Mouse (Mus musculus) v-Abl transformed pro-B cells (cell line): ENCODE measurements around the gene Shroom3.

ENCODE experiments used
- in situ Hi-C, 2 experiments: fragments of 400-800 bp; cut with MboI; formaldehyde crosslinking; loops; one replicate each; pipeline ENCODE4 v1.15.1; 2025; ENCODE audit not compliant: unreplicated experiment in 2 of 2

Shroom3 gene

DNA sequence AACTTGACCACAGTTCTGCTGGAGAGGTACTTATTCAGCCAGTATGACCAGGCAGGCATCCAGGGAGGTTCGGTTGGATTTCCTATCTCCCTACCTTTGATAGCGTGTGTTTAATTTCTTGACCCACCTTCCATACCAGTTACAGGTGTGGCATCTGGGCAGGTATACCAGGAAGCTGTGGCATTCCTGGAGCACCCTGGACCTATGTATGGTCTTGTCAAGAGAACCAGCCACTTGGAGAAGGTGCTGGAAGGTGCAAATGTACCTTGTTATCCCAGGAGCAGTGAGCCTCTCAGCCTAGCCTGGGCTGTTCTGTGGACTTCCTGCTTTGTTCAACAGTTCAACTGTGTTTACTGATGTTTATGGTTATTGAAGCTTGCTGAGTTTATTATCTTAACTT is 197.2 kb downstream of the Shroom3 start:
- in situ Hi-C loops, result no loop called here

- in situ Hi-C loops, result no loop called here
Measured at GRCm38 (mm10) chr5:92880893-92881292, 197.7 kb downstream of the Shroom3 start.

- in situ Hi-C loops, result no loop called here
Measured at GRCm38 (mm10) chr5:92886141-92886540, 202.9 kb downstream of the Shroom3 start.

- in situ Hi-C loops, result no loop called here
Measured at GRCm38 (mm10) chr5:92887501-92887900, 204.3 kb downstream of the Shroom3 start.

DNA sequence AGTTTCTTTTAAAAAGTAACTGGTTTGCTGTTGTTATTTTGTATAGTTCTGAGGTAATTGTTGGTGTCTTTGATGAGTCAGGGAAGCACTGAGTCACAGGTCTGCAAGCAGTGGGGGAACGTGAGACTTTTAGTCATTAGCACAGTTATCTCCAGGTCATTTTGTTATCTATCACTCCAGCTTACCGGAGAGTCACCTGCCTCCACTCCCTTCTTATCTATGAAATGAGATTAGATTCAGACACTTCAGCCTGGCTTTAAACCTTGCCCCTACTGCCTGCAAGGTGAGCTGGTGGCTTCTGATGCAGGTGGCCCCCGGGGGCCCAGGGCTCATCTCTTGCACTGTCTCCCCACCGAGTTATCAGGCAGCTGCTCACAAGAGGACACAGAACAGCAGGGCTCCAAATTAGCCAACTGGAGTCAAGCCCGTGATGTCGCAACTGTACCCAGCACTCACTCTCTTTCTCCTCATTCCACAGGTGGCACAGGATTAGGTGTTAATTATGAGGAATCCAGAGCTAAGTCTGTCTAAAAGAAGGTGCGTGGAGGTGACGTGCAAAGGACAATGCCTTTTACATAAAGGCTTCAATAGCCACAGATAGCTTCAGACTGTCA is 205.5 kb downstream of the Shroom3 start:
- in situ Hi-C loops, result no loop called here

- in situ Hi-C loops, result no loop called here
Measured at GRCm38 (mm10) chr5:92890902-92891301, 207.7 kb downstream of the Shroom3 start.

DNA sequence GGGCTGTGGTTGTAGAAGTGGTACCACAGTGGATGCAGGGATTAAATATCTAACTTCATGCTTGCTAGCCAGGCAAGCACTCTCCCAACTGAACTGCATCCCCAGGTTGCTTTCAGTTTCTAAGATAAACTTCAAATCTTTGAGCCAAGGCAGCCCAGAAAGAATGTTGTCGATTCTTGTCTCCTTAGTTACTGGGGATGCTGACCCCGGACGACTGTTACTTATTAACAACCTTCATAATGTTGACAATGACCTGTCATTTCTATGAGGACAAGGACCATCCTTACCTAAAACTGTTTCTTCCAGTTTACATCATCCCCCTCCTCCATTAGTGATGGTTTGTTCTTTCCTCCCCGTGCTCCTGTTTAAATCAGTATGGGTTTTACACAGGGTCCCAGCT is 210.0 kb downstream of the Shroom3 start:
- in situ Hi-C loops, result no loop called here

DNA sequence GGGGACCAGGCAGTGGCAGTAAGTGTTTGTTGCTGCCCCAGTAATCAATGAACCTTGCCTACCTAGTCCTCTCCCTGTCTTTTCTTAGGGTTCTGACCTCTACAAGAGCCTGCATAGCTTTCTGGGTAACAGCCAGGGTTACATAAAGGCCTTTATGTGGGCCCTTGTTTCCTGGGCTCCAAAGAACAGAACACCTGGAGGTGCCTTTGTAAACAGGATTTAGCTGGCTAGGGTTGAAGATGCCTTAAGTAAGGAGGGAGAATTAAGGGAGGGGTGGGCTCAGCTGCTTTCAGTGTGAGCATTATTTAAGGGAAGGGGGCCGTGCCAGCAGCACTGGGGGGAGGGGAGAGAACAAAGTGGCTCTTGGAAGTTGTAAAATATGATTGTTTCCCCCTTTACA is 210.5 kb downstream of the Shroom3 start:
- in situ Hi-C loops, result no loop called here

DNA sequence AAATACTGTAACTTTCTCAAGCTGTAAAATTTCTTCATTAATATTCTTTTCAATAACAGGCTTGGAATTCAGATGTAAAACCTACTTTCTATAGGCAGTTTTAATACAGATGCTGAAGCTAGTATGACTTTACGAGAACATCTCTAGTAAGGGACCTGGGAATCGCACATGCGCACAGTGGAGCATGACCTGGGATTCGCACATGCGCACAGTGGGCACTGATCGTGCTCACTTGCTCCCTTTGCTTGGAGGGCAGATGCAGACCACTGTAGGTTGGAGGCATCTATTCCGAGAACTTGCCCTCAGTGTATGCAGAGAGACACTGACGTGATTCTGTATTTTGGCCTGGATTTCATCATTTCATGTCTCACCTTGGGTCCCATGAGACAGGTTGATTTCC is 212.6 kb downstream of the Shroom3 start:
- in situ Hi-C loops, result no loop called here

DNA sequence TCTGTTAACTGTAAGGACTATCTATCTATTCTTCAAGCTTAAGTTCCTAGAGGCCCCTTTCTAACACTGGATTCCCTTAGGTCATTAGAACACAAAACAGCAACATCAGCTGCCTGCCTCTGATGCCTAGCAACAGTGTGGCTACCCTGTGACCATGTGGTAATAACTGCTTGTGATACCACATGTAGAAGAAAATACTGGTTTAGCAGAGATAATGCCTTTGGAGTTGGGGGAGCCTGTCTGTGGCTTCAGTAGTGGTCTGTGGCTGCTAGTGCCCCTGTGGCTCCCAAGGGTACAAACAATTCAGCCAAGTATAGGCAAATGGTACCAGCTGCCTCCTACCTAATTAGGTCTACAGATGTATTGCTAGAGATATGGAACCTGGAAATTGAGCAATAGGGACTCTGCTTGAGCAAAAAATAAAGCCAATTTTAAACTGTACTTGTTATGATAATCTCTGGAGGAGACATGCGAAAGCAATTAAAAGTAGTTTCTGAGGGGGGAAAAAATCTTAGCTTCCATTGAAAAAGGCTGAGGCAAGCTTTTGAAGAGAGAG is 213.6 kb downstream of the Shroom3 start:
- in situ Hi-C loops, result no loop called here

DNA sequence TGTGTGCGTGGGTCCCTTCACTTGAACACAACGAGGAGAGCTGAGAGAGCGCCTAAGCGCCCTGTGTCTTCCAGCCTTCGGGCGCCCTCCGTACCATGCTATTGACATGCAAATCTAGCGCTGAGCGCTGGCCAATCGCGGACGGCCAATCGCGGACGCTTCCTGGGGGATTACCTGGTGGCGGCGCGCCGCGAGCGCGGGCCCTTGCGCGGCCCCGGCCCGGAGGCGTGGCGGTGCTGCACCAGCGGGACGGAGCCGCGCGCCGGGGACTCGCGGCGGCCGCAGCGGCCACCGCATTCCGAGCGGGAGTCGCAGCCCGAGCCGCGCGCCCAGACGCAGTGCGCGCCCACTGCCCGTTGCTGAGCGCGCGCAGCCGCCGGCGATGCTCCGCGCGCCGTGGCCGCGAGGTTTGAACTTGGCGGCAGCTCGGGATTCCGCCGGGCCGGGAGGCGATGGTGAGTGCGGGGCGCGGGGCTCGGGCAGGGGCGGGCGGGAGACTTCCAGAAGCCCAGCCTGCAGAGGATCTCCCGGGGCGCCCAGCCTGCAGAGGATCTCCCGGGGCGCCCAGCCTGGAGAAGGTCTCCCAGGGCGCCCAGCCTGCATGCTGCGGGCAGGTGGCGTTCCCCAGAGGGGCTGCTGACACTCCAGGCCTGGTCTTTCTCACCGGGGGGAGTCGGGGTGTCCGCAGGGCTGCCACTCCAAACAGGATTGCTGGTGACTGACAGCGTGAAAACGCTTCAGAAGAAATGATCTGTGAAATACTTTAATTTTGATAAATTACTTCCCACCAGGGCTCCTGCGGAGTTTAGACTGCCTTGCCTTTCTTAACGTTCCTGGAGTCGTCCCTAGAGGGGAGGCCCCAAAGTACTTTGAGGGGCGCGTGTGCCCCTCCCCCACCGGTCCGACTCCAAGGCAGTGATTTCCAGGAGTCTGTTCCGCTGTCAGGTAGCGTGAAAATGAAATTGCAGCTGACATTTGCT is 214.8 kb downstream of the Shroom3 start:
- in situ Hi-C loops, result no loop called here

GRCm38 (mm10) chr5:92900470-92900869 is 217.2 kb downstream of the Shroom3 start:
- in situ Hi-C loops, result no loop called here

DNA sequence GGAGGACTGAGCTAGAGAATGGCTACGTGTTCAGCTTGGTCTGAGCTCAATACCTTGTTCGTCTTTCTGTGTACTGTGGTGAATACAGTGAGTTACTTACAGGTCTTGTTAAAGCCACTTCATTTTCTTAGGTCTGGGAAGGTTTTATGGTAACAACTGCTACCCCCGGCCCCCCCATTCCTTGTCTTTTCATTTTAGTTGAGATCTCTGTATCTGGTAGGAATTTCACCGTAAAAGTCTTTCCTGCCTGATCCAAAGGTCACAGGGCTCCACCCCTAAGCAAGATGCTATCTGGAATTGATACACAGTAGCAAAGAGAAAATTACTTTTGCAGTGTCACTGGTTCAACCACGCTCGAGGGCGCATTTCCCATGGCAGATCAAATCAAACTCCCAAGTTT is 218.6 kb downstream of the Shroom3 start:
- in situ Hi-C loops, result no loop called here

DNA sequence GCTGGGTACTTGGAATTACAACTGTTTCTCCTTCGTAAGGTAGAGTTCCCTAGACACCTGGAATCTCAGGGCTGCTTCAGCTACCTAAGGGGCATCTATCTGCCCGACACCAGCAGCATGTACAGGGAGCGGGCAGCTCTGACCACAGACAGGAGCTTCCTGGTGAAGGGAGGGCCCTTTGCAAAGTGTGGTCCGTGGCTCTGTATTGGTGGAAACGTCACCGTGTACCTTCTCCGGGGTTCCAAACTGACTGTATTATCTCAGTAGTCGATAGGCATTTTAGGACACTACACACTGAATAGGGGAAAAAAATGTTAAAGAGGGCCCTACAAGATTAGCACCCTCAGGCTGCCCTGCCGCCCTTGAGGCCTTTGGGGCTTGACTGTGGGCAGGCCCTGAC is 221.9 kb downstream of the Shroom3 start:
- in situ Hi-C loops, result no loop called here

DNA sequence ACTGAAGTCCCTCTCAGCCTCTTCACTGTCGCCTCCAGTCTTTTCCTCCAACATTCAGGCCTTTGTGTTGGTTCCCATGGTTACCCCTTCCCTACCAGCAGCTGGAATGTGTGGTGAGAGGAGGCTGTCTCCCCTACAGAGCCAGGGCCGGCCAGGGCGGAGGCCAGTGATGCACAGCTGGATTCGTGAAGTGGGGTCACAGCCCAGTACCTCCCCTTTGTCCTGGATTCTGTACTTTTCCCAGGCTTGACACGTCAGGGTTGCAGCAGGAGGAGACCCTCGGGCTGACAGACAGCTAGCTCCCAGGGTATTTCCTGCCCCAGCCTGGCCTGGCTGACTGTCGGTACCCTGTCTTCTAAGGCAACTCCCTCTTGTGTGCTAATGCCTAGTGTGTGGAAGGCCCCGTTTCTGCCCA is 222.4 kb downstream of the Shroom3 start:
- in situ Hi-C loops, result no loop called here

DNA sequence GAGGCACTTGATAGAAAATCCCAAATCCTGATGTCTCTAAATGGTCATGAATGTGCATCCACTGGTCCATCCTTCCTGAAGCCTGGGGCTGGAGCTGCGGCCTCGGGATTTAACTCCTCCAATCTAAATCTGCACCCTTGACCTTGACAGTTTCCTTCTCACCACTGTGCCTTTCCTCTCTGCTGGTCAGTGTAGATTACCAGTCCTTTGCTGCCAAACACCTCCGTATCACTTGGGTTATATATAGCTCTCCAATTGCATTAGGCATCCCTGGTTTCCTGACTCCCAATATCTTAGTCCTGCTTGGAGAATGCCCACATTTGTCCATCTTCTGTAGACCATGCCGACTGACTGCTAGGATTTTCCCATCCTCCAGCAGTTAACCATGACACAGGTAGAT is 225.0 kb downstream of the Shroom3 start:
- in situ Hi-C loops, result no loop called here

DNA sequence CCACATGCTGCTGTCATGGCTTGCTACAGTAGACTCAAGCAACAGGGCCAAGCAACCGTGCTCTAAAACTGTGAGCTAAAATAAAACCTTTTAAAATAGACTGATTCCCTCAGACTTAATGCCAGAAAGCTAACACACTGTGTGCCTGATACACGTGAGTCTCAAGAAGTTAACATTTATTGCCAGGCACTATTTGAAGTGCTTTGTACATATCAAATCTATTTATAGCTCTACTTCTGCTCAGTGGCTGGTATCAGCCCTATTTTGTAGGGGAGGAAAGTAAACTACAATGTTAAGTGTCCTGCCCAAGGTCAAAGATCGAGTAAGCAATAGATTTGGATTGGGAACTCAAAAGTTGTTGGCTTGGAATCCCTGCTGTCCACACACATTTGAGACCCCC is 227.6 kb downstream of the Shroom3 start:
- in situ Hi-C loops, result no loop called here

DNA sequence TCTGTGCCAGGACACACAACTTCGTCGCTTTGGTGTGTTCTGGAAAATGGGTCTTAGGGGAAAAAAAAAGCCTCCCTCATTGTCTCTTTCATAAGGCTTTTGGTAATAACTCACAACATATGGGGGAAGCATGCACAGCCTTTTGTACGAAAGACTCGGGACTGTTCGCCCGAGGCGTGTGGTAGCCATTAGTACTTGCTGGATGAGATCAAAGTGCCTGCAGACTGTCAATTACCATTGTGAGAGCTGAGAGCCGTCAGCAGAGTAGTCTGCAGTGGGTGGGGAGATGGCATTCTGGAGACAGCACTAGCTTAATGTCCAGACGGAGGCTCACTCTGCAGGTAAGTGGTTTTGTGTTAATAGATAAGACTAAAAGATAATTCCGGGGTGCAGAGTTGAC is 232.2 kb downstream of the Shroom3 start:
- in situ Hi-C loops, result no loop called here

- in situ Hi-C loops, result no loop called here
Measured at GRCm38 (mm10) chr5:92917755-92918154, 234.5 kb downstream of the Shroom3 start.

- in situ Hi-C loops, result no loop called here
Measured at GRCm38 (mm10) chr5:92918170-92918569, 234.9 kb downstream of the Shroom3 start.

DNA sequence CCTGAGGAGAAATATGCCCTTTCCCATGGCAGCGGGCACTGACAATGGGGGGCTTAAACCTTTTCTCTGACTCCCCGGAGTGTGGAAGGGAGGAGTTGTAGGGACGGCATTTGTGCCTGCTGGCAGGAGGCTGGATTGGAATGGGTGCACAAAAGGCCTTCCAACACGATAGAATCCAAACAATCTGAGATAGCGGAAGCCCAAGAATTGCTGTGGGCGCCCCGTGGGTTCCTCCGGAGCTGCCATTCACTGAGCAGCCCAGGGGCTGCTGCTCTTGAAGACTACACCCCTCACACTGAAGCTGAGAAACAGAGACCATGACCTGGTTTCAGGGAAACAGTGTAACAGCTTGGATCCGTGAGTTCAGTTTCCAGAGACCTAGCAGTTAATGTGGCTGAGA is 235.6 kb downstream of the Shroom3 start:
- in situ Hi-C loops, result no loop called here

DNA sequence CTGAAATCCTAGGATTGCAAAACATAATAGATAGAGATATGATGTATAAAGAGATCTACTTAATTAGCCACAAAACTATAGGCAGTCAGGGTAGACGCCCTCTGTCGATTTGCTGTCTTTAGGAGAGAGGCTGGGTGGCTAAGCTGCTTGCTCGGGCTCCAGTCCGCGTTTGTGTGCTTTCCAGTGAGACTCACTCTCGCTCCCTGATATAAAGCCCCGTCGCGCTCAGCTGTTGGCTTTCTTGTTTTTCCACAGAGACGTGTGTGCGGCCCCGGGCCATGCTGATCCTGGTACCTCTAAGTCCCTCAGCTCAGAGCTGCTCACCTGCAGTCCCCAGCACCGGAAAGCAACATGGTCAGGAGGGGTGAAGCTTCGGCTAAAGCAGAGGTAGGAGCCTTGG is 236.2 kb downstream of the Shroom3 start:
- in situ Hi-C loops, result no loop called here
